Mouse (Mus musculus): ENCODE data around the gene Mrpl24. TPM values are rescaled to one million over a fixed set of nuclear protein-coding genes. Genes with fewer than 3 reads are reported as not detected.
A peak's percentile ranks its signal among the peaks of the same experiment; 100 is the strongest.

Mrpl24 gene
- polyA plus RNA-seq, 1 experiment from 2014 or later = 48.6 TPM

DNA sequence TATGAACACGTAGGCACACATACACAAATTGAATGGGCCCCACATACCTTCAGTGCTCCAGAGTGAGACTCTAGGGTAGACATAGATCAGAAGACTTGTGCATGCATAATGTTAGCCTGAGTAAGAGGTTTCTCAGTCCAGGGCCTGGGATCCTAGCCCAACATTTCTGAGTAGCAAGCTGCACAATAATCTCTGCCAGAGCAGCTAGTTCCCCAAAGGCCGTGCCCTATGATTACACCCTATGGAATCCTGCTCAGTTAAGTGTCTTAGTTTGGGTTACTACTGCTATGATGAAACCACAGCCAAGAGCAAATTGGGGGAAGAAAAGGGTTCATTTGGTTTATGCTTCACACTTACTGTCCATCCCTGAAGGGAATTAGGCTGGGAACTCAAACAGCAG lies 23.2 kb downstream of the Mrpl24 start:
- ATAC-seq (ENCODE audit: low FRiP score, low read depth) = no peak
- Histone ChIP-seq H3K9ac (no peak overlapping the region), H3K9me3 (no peaks in the 10 kb centered on the region), H3K27me3 (no peaks in the 10 kb centered on the region), H3K4me1 (replicated peaks) (peaks cover 20% of the 10 kb centered on the region), H3K27ac (replicated peaks) (no peak overlapping the region), H3K4me3 (no peak overlapping the region), H3K4me2 (no peak overlapping the region), H3K36me3 (peaks cover 36% of the 10 kb centered on the region)
- whole genome bisulfite sequencing = 93% methylated on average over 2 of the region's 2 CpGs

DNA sequence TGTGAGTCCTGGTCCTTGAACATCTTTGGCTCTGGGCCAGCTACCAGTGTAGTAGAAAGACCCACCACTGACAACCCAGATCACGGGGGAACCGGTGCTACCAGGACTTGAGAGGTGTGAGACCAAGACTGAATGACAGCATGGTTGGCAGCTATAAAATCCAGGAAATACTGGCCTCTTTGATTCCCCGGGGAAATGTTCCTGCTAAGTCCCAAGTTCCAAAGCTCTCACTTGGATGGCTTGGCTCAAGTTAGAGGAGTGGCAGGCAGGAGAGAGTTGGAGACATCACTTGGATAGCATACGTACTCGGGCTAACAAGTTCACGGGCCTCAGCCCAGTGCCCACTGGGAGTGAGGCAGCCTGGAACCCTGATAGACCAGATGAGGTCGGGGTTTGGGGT lies 24.3 kb downstream of the Mrpl24 start:
- Histone ChIP-seq H3K9me3 (no peaks in the 10 kb centered on the region), H3K27ac (replicated peaks) (no peak overlapping the region), H3K4me3 (no peak overlapping the region), H3K9ac (no peak overlapping the region), H3K4me1 (replicated peaks) (peaks cover 31% of the 10 kb centered on the region), H3K36me3 (peaks cover 33% of the 10 kb centered on the region), H3K27me3 (no peaks in the 10 kb centered on the region), H3K4me2 (no peak overlapping the region)
- 85% methylated on average over 7 of the region's 7 CpGs for WGBS
- ATAC-seq (ENCODE audit: low FRiP score, low read depth) = no peak

DNA sequence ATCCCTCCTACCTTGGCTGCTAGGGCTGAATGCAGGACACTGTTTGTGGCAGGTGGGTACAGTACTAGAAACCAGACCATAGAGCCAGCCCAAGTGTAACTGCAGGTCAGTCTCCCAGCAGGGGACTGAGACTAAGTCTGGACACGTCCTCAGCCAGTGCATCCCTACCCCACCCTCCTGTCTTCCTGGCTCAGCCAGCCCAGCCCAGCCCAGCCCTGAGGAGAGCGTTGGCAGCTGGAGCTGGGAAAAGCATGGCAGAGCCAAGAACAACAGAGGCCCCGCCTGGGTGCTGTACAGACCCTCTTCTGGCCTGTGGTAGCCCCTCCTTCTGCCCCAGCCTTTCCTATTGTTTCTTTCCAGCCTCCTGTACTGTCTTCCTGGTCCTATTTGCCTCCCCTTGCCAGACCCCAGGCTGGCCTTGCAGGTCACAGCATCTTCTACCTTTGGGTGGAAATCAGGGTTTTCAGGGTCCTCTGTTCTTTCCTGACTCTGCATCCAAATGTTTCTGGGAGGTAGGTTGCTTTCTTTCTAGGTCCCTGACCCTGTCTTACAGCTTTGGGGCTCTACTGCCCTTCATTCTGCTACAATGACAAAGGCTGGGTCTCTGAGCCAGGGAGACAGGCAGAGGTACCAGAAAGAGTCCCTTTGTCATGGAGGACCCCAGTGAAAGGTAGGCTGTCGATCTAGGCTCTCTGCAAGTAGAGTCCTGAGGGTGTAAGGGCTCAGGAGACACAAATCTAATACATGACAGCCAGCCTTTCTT lies 25.7 kb downstream of the Mrpl24 start:
- no peak overlapping the region for H3K9ac ChIP-seq
- H3K27ac ChIP-seq (replicated peaks) = no peak overlapping the region
- H3K9me3 ChIP-seq = no peaks in the 10 kb centered on the region
- H3K4me1 ChIP-seq (replicated peaks) = peaks cover 42% of the 10 kb centered on the region
- H3K4me2 ChIP-seq = no peak overlapping the region
- H3K4me3 ChIP-seq = no peak overlapping the region
- peak; percentile 61 for ATAC-seq (ENCODE audit: low FRiP score, low read depth)
- peaks cover 19% of the 10 kb centered on the region for H3K36me3 ChIP-seq
- no peaks in the 10 kb centered on the region for H3K27me3 ChIP-seq
- WGBS = 10% methylated on average over 4 of the region's 4 CpGs

DNA sequence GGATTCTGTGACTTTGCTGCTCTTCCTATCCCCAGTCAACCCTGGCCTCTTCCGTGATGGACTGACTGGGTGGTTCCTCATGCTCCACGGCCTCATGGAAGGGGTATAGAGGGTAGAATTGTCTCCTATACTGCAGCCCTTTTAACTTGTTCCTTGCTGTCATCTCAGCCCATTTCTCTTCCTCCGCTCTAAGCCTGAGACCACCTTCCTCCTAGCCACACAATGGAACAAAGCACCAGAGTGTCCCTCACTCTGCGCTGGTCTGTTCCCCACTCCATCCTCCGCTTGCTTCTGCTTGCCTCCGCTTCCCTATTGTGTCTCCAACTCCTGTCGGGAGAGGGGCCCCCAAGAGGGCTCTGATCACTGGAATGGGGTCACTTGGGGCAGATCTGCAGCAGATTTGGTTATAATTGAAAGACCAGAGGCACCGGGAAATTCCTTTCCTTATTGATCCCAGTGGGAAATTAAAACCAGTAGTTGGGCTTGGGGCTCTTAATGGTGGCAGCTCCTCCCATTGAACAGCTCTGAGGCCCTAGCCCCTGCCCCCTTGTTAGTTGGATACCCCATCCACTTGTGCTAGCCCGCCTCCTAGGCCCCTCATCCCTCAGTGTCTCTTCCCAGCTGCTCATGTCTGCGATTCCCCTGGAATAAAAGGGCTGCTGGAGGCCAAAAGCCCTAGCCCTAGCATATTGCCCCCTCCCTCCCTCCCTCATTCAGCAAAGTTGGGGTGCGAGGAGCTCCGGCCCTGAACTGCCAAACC lies 26.7 kb downstream of the Mrpl24 start:
- Histone ChIP-seq H3K4me2 (no peak overlapping the region), H3K27me3 (no peaks in the 10 kb centered on the region), H3K36me3 (peaks cover 11% of the 10 kb centered on the region), H3K4me1 (replicated peaks) (peaks cover 46% of the 10 kb centered on the region), H3K9ac (no peak overlapping the region), H3K9me3 (no peaks in the 10 kb centered on the region), H3K27ac (replicated peaks) (no peak overlapping the region), H3K4me3 (no peak overlapping the region)
- ATAC-seq (ENCODE audit: low FRiP score, low read depth) = no peak
- WGBS = 20% methylated on average over 12 of the region's 12 CpGs

DNA sequence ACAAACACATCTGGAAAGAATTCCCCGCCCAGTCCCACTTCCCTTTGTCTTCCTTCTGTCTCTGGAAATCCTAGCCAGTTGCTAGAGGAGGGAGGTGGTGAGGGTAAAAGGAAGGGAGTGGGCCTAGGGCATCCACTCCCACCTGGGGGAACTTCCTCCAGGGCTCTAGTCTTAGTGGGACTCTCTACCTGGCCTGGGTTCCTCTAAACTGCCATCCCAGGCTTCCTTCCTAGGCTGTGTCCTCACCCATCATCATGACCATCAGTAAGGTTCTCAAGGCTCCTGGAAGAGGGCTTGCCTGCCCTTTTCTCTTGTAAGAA lies 27.2 kb downstream of the Mrpl24 start:
- ATAC-seq (ENCODE audit: low FRiP score, low read depth) = no peak
- Histone ChIP-seq H3K9me3 (no peaks in the 10 kb centered on the region), H3K4me1 (replicated peaks) (peaks cover 46% of the 10 kb centered on the region), H3K4me2 (no peak overlapping the region), H3K36me3 (peaks cover 6% of the 10 kb centered on the region; the same call in 1 of the 2 replicates), H3K4me3 (no peak overlapping the region), H3K27me3 (0 out of 2 replicates have a peak, but pooled peaks cover under 1% of the 10 kb centered on the region), H3K27ac (replicated peaks) (no peak overlapping the region), H3K9ac (no peak overlapping the region)
- 43% methylated on average over 1 of the region's 1 CpGs for WGBS

DNA sequence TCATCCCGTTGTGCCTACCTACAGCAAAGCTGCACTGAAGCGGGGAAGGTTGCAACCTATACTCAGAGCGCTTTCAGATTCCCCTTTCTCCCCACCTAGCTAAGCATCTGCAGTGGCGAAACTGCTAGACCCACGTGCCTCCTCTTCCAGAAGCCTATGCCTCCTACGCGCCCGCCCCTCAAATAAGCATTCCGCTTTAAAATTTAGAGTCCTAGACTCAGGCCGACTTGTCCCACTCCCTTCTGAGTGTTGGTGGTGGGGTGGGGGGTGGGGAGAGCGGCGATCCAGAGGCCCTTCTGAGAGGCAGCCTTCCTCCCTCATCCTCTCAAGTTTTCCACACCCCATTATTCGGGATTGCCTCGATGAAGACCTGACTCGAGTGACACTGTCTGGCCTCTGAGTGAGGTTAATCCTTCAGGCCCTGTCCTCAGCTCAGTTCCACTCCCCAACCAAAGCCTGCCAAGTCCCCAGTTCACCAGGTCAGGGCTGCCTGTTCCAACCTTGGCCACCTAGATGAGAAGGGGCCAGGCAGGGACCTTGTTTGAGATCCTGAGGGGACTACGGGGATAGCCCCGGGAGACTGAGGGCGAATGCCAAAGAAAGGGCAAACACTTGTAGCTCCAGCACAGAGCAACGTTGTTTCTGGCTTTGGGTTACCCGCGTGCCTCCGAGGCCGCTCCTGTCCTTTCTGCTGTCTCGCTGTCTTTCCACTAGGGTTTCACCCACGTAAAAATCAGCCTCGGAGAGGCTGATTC lies 27.9 kb downstream of the Mrpl24 start:
- ATAC-seq (ENCODE audit: low FRiP score, low read depth) = no peak
- 0 out of 2 replicates have a peak overlapping the region, but pooled peaks have one; percentile 20 for H3K9ac ChIP-seq
- H3K27ac ChIP-seq (replicated peaks) = no peak overlapping the region
- H3K9me3 ChIP-seq = no peaks in the 10 kb centered on the region
- peak overlapping the region; percentile 59 for H3K4me2 ChIP-seq
- no peaks in the 10 kb centered on the region for H3K36me3 ChIP-seq
- 5% methylated on average over 26 of the region's 26 CpGs for WGBS
- H3K4me1 ChIP-seq (replicated peaks) = peaks cover 51% of the 10 kb centered on the region
- H3K4me3 ChIP-seq = peak overlapping the region; percentile 26
- 0 out of 2 replicates have a peak, but pooled peaks cover 2% of the 10 kb centered on the region for H3K27me3 ChIP-seq

DNA sequence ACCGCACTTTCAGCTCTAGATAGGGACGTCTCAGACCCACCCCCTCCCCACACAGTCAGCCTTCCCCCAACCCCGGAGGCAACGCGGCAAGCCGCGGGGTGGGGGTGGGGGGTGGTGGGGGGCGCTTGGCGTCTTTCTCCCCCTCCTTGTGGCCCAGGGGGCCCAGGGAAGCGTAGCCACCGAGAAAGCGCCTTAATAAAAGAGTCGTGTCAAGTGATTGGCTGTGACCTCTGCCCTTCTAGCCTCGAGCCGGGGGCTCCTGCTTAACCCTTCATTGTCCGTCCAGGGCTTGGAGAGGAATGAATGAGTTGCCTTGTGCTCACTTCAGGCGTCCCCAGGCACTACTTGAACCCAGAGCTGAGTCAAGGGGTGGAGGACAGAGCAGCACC lies 28.5 kb downstream of the Mrpl24 start:
- Histone ChIP-seq H3K27ac (replicated peaks) (no peak overlapping the region), H3K9me3 (no peaks in the 10 kb centered on the region), H3K27me3 (0 out of 2 replicates have a peak, but pooled peaks cover 2% of the 10 kb centered on the region), H3K9ac (0 out of 2 replicates have a peak overlapping the region, but pooled peaks have one; percentile 20), H3K4me1 (replicated peaks) (peaks cover 56% of the 10 kb centered on the region), H3K4me3 (peak overlapping the region; percentile 26), H3K4me2 (peak overlapping the region; percentile 59), H3K36me3 (no peaks in the 10 kb centered on the region)
- WGBS = under 1% methylated on average over 17 of the region's 17 CpGs
- ATAC-seq (ENCODE audit: low FRiP score, low read depth) = no peak

DNA sequence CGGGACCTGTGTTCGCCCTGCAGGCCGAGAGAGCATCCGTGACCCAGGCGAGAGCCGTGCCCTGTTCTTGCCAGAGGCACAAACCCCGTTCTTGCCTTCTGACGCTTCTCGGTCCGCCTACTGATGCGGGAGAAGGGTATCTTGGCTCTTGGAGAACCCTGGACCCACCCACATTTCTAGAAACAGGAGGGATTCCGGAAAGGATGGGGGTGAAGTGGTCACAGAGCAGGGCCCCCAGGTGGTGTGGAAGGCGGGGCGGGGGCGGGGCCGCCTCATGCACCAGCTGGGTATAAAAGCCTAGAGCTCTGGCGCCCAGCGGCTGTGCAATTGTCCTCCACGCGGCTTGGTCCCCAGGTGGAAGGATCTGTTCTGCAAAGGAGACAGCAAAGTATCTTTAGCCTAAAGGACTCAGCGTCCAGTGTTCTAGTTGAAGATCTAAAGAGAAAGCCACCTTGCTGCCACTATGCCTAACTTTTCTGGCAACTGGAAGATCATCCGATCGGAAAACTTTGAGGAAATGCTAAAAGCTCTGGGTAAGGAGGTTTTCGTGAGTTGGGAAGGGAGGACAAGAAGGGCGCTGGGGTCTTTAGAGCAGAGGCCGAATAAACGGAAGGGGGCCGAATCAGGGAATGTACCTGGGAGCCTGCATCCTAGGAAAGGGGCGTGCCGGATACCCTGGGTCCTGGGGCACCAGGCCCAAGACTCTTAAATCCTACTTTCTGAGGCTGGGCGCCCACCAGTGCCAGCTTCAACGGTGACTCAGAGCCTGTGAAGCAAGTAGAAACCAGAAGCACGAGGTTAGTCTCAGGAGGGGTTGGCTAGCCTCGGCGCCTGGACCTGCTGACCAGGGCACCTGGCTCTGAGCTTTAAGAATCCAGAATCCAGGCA lies 29.3 kb downstream of the Mrpl24 start, which contains the start of gene Crabp2:
Gene Crabp2, plus strand, starts transcription at position 289 of the 888 bp plus-strand sequence.
- ATAC-seq (ENCODE audit: low FRiP score, low read depth) = no peak
- H3K4me1 ChIP-seq (replicated peaks) = peaks cover 60% of the 10 kb centered on the region
- WGBS = 3% methylated on average over 35 of the region's 35 CpGs
- H3K27me3 ChIP-seq = 0 out of 2 replicates have a peak, but pooled peaks cover 2% of the 10 kb centered on the region
- no peak within 1 kb of the TSS; the same call in 1 of the 2 replicates for H3K27ac ChIP-seq (replicated peaks)
- peak within 1 kb of the TSS; percentile 59 for H3K4me2 ChIP-seq
- H3K9ac ChIP-seq = peak within 1 kb of the TSS; percentile 26; the same call in 1 of the 2 replicates
- no peaks in the 10 kb centered on the region for H3K9me3 ChIP-seq
- H3K4me3 ChIP-seq = peak within 1 kb of the TSS; percentile 26
- H3K36me3 ChIP-seq = no peaks in the 10 kb centered on the region

DNA sequence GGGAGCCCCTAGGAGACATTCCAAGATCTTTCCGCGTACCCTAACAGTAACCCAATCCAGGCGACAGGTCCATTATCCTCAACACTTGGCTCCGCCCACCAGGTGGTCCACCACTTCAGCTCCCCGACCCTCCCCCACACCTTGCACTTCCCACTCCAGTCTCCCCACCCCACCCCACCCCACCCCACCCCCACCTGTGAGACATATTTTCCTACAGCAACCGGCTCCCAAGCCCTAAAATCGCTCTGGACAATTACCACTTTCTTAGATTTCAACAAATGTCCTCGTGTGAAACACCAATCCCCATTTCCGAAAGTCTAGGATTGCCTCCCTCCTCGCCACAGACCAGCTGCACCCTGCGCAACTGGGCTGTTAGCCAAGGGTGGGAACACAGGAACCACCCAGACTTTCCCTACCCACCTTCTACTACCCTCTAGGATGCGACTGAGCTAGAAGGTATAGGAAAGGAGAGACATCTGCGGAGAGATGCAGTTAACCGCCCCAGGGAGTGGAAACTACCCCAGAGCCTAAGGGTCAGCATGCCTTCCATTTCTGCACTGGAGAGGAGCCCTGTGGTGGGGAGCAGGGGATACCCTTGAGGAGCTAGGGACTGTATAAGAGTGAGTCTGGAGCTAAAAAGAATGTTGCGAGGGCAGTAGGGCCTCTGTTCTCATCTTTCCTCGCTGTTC lies 30.1 kb downstream of the Mrpl24 start:
- Histone ChIP-seq H3K27me3 (0 out of 2 replicates have a peak, but pooled peaks cover 2% of the 10 kb centered on the region), H3K36me3 (no peaks in the 10 kb centered on the region), H3K9me3 (no peaks in the 10 kb centered on the region), H3K27ac (replicated peaks) (no peak overlapping the region; the same call in 1 of the 2 replicates), H3K4me3 (peak overlapping the region; percentile 26), H3K4me1 (replicated peaks) (peaks cover 60% of the 10 kb centered on the region), H3K4me2 (peak overlapping the region; percentile 59), H3K9ac (no peak overlapping the region)
- ATAC-seq (ENCODE audit: low FRiP score, low read depth) = no peak
- WGBS = 12% methylated on average over 16 of the region's 16 CpGs

DNA sequence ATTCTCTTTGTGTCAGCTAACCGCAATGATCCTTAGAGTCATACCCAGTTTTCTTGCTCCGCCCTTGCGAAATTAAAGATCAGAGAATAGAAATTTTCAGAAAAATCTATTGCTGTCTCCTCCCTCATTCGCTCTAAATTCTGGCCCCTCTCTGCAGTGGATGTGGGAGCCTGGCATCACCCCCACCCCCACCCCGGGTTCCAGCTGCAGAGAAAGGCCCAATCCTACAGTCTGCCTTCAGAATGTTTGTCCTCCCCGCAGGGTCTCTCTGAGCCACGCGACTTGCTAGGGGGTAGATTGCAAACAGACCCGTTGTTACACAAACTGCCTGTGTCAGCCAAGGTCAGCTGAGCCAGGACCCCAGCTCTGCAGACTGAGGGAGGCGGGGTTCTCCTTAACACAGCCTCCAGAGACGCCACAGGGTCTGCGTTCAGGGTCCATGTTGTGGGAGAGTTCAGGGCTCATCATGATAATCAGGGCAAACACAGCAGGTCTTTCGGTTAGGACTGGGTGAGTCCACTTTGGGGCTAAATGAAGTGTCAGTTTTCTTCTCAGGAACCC lies 30.7 kb downstream of the Mrpl24 start:
- Histone ChIP-seq H3K27me3 (0 out of 2 replicates have a peak, but pooled peaks cover 2% of the 10 kb centered on the region), H3K9ac (no peak overlapping the region), H3K36me3 (no peaks in the 10 kb centered on the region), H3K4me3 (no peak overlapping the region), H3K4me1 (replicated peaks) (peaks cover 60% of the 10 kb centered on the region), H3K9me3 (no peaks in the 10 kb centered on the region), H3K27ac (replicated peaks) (no peak overlapping the region), H3K4me2 (peak overlapping the region; percentile 19; the same call in 1 of the 2 replicates)
- 10% methylated on average over 13 of the region's 13 CpGs for WGBS
- no peak for ATAC-seq (ENCODE audit: low FRiP score, low read depth)
